Comparison of ENCODE assay signal across 12 mouse cellular contexts in genomic region chr12:25676631-25677030, GRCm38 (mm10).
"Had no signal": no experiment of that assay in that cellular context is flagged by ENCODE, and none has a peak within 500 bp of the region (broad histone marks: within the 10 kb centered on the region; RNA-seq: fewer than 3 reads in every experiment).

No protein-coding gene starts in this region.

- H3K36me3 ChIP-seq: kidney, embryonic 15.5 days; liver, embryonic 13.5 days; midbrain, embryonic 13.5 days had no signal

- H3K9ac ChIP-seq: kidney, embryonic 15.5 days; liver, embryonic 13.5 days; midbrain, embryonic 13.5 days had no signal

- H3K27ac ChIP-seq: kidney, embryonic 15.5 days; left cerebral cortex, adult 2 months; liver, embryonic 13.5 days; macrophage; midbrain, embryonic 13.5 days had no signal

- ATAC-seq: midbrain, embryonic 13.5 days had no signal

- H3K9me3 ChIP-seq: kidney, embryonic 15.5 days; liver, embryonic 13.5 days; midbrain, embryonic 13.5 days had no signal

- H3K27me3 ChIP-seq: kidney, embryonic 15.5 days; liver, embryonic 13.5 days; midbrain, embryonic 13.5 days had no signal

- H3K4me3 ChIP-seq: kidney, embryonic 15.5 days; left cerebral cortex, adult 2 months; liver, embryonic 13.5 days; midbrain, embryonic 13.5 days had no signal

- DNase-seq: kidney, adult 8-10 months; kidney, postnatal 10 days; kidney, postnatal 36 days; layer of hippocampus, postnatal 36 days; liver, embryonic 13.5 days; lung, adult 2 months; lung, postnatal 14 days; thymus, postnatal 25 days had no signal

- H3K4me1 ChIP-seq: kidney, embryonic 15.5 days; liver, embryonic 13.5 days; midbrain, embryonic 13.5 days had no signal

- H3K4me2 ChIP-seq: kidney, embryonic 15.5 days; liver, embryonic 13.5 days; midbrain, embryonic 13.5 days had no signal
